Mouse (Mus musculus): ENCODE results near the gene Kctd7. TPM values are rescaled to one million over a fixed set of nuclear protein-coding genes. Genes with fewer than 3 reads are reported as not detected.

Gene Kctd7
- polyA plus RNA-seq, 1 experiment from 2014 or later = 4.3 TPM

DNA sequence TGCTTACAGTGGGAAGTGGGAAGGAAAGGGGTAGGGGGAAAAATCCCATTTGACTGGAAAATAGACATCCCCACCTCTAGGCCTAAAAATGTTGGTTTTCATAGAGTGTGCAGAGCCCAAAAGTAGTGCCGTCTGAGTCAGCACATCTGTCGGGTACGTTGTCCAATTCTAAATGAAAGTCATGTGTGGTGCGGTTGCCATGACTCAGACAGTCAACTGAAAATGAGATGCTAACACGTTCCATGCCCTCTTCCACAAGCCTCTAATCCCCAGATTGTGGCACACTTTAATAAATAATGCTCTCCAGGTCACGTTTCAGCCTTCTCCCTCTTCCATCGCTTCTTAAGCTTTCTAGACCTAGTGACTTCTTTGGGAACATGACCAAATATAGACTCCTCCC is 27.8 kb upstream of the Kctd7 start:
- 91% methylated on average over 7 of the region's 7 CpGs for WGBS
- Histone ChIP-seq H3K4me2 (replicated peaks; ENCODE audit: low read depth, low read length) (no peak overlapping the region), H3K4me1 (ENCODE audit: control insufficient read depth, insufficient read depth, low read length) (no peaks in the 10 kb centered on the region; the same call in 1 of the 2 replicates), H3K9ac (ENCODE audit: low read depth, low read length) (no peak overlapping the region), H3K9me3 (ENCODE audit: control insufficient read depth, low read length) (no peaks in the 10 kb centered on the region), H3K4me3 (ENCODE audit: low read length) (no peak overlapping the region), H3K36me3 (ENCODE audit: control insufficient read depth, insufficient read depth, low read length) (peaks cover 14% of the 10 kb centered on the region), H3K27me3 (ENCODE audit: control insufficient read depth, insufficient read depth, low read length) (no peaks in the 10 kb centered on the region), H3K27ac (ENCODE audit: low read depth, low read length) (no peak overlapping the region)
- ATAC-seq (ENCODE audit: low FRiP score, low TSS enrichment) = no peak

DNA sequence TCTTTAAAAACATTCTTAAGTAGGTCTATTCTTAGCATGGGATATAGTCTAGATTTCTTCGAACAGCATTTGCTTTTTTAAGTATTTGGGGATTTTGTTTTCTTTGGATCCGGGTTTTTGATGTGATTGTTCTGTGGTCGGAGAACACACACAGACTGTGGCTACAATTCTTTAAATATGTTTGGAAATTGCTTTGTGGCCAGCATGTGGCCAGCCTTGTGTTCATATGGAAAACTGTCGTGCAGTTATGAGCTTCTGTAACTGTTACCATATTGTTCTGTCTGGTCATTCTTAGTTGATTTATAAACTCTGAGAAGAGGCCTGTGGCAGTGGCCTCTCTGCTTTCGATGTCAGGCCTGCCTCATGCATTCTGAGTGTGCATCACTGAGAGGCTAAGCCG is 26.7 kb upstream of the Kctd7 start:
- H3K4me1 ChIP-seq (ENCODE audit: control insufficient read depth, insufficient read depth, low read length) = no peaks in the 10 kb centered on the region; the same call in 1 of the 2 replicates
- no peaks in the 10 kb centered on the region for H3K9me3 ChIP-seq (ENCODE audit: control insufficient read depth, low read length)
- ATAC-seq (ENCODE audit: low FRiP score, low TSS enrichment) = no peak
- peaks cover 14% of the 10 kb centered on the region for H3K36me3 ChIP-seq (ENCODE audit: control insufficient read depth, insufficient read depth, low read length)
- H3K9ac ChIP-seq (ENCODE audit: low read depth, low read length) = no peak overlapping the region
- H3K27me3 ChIP-seq (ENCODE audit: control insufficient read depth, insufficient read depth, low read length) = no peaks in the 10 kb centered on the region
- H3K27ac ChIP-seq (ENCODE audit: low read depth, low read length) = 0 out of 2 replicates have a peak overlapping the region, but pooled peaks have one; percentile 4
- no peak overlapping the region for H3K4me2 ChIP-seq (replicated peaks; ENCODE audit: low read depth, low read length)
- H3K4me3 ChIP-seq (ENCODE audit: low read length) = no peak overlapping the region
- WGBS = 66% methylated on average over 6 of the region's 6 CpGs

DNA sequence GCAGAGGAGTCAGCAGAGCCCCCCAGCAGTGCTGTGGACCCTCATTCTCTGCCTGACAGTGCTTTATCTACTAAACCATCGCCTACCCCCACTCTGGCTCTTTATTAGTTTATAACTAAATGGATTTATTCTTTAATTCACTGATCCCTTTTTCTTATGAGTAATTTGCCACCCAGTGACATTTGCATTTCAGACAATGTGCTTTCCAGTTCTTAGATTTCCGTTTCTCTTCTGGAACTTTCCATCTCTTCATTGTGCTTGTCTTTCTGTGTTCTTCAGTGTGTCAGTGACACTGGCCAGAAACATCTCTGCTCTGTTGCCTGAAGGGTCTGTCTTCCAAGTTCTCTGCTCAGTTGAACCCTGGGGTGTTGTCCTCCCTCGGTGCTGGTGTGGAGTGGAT is 25.4 kb upstream of the Kctd7 start:
- no peak overlapping the region for H3K9ac ChIP-seq (ENCODE audit: low read depth, low read length)
- H3K9me3 ChIP-seq (ENCODE audit: control insufficient read depth, low read length) = no peaks in the 10 kb centered on the region
- H3K27me3 ChIP-seq (ENCODE audit: control insufficient read depth, insufficient read depth, low read length) = no peaks in the 10 kb centered on the region
- ATAC-seq (ENCODE audit: low FRiP score, low TSS enrichment) = no peak
- H3K4me3 ChIP-seq (ENCODE audit: low read length) = no peak overlapping the region
- peaks cover 14% of the 10 kb centered on the region for H3K36me3 ChIP-seq (ENCODE audit: control insufficient read depth, insufficient read depth, low read length)
- no peak overlapping the region for H3K27ac ChIP-seq (ENCODE audit: low read depth, low read length)
- no peaks in the 10 kb centered on the region; the same call in 1 of the 2 replicates for H3K4me1 ChIP-seq (ENCODE audit: control insufficient read depth, insufficient read depth, low read length)
- WGBS = 85% methylated on average over 3 of the region's 3 CpGs
- no peak overlapping the region for H3K4me2 ChIP-seq (replicated peaks; ENCODE audit: low read depth, low read length)

DNA sequence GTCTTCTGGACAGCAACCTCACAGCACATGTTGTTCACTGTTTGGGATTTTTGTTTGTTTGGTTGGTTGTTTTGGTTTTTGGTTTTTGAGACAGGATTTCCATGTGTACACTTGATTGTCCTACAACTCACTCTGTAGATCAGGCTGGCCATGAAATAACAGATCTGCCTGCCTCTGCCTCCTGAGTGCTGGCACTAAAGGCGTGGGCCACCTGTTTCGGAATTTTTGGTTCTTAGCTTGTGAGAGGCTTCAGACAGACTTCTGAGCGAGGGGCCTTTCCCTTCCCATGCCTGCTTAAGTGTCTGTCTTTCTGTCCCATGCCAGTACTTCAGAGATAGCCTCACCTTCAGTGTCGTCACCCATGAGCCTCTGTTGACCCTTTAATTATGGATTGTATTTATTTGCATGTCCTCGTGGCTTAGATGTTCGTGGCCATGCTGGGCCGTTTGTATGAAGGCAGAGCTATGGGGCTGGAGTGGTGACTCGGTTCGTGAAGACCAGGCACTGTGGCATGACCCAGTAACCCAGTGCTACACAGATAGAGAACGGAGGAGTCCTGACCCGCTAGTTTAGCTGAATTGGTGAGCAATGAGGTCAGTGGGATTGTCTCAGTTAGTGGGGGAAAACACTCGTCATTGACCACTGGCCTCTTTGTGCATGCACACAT is 24.5 kb upstream of the Kctd7 start:
- Histone ChIP-seq H3K4me2 (replicated peaks; ENCODE audit: low read depth, low read length) (no peak overlapping the region), H3K9ac (ENCODE audit: low read depth, low read length) (no peak overlapping the region), H3K4me3 (ENCODE audit: low read length) (no peak overlapping the region), H3K27ac (ENCODE audit: low read depth, low read length) (no peak overlapping the region), H3K9me3 (ENCODE audit: control insufficient read depth, low read length) (no peaks in the 10 kb centered on the region), H3K27me3 (ENCODE audit: control insufficient read depth, insufficient read depth, low read length) (no peaks in the 10 kb centered on the region), H3K4me1 (ENCODE audit: control insufficient read depth, insufficient read depth, low read length) (peaks cover 3% of the 10 kb centered on the region; the same call in 1 of the 2 replicates), H3K36me3 (ENCODE audit: control insufficient read depth, insufficient read depth, low read length) (peaks cover 8% of the 10 kb centered on the region; the same call in 1 of the 2 replicates)
- no peak for ATAC-seq (ENCODE audit: low FRiP score, low TSS enrichment)
- WGBS = 87% methylated on average over 12 of the region's 12 CpGs

DNA sequence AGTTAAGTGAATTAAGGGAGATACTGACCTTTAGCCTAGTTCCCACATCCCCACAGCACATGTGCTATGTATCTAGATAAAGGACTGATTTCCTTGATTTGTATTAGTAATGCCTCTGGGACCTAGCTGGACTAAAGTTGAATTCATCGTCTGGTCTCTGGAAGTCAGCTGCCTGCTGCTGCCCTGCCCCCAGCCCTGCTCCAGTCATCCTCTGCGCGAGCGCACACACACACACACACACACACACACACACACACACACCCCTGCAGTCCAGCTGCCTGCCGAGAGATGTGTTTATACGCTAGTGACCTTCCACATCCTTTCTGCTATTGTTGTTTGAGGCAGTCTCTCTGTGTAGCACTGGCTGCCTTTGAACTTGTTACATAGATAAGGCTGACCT is 23.8 kb upstream of the Kctd7 start:
- H3K36me3 ChIP-seq (ENCODE audit: control insufficient read depth, insufficient read depth, low read length) = peaks cover 4% of the 10 kb centered on the region; the same call in 1 of the 2 replicates
- 55% methylated on average over 6 of the region's 6 CpGs for WGBS
- no peak overlapping the region for H3K9ac ChIP-seq (ENCODE audit: low read depth, low read length)
- no peak overlapping the region for H3K4me3 ChIP-seq (ENCODE audit: low read length)
- H3K4me2 ChIP-seq (replicated peaks; ENCODE audit: low read depth, low read length) = no peak overlapping the region
- no peaks in the 10 kb centered on the region for H3K27me3 ChIP-seq (ENCODE audit: control insufficient read depth, insufficient read depth, low read length)
- H3K27ac ChIP-seq (ENCODE audit: low read depth, low read length) = no peak overlapping the region
- peak; percentile 52; the same call in 1 of the 2 replicates for ATAC-seq (ENCODE audit: low FRiP score, low TSS enrichment)
- no peaks in the 10 kb centered on the region for H3K9me3 ChIP-seq (ENCODE audit: control insufficient read depth, low read length)
- peaks cover 3% of the 10 kb centered on the region; the same call in 1 of the 2 replicates for H3K4me1 ChIP-seq (ENCODE audit: control insufficient read depth, insufficient read depth, low read length)

DNA sequence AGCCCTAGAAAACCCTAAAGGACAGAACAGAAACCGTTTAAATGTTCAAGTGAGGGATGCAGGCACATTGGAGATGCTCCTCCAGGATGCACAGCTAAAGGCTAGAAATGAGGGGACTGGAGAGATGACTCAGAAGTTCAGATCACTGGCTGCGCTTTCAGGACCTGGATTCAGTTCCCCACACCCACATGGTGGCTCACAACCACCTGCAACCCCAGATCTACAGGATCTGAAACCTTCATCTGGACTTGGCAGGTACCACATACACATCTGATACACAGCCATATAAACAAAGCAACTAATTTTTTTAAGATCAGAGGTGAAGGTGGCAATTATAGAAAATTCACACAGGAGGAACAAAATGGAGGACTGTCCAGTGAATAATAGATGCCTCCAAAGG is 22.3 kb upstream of the Kctd7 start:
- H3K4me2 ChIP-seq (replicated peaks; ENCODE audit: low read depth, low read length) = no peak overlapping the region
- no peak for ATAC-seq (ENCODE audit: low FRiP score, low TSS enrichment)
- no peaks in the 10 kb centered on the region; the same call in 1 of the 2 replicates for H3K36me3 ChIP-seq (ENCODE audit: control insufficient read depth, insufficient read depth, low read length)
- peaks cover 3% of the 10 kb centered on the region; the same call in 1 of the 2 replicates for H3K4me1 ChIP-seq (ENCODE audit: control insufficient read depth, insufficient read depth, low read length)
- H3K9ac ChIP-seq (ENCODE audit: low read depth, low read length) = no peak overlapping the region
- no peaks in the 10 kb centered on the region for H3K9me3 ChIP-seq (ENCODE audit: control insufficient read depth, low read length)
- no peak overlapping the region for H3K4me3 ChIP-seq (ENCODE audit: low read length)
- H3K27me3 ChIP-seq (ENCODE audit: control insufficient read depth, insufficient read depth, low read length) = no peaks in the 10 kb centered on the region
- H3K27ac ChIP-seq (ENCODE audit: low read depth, low read length) = no peak overlapping the region
- WGBS = 88% methylated on average over 2 of the region's 2 CpGs

DNA sequence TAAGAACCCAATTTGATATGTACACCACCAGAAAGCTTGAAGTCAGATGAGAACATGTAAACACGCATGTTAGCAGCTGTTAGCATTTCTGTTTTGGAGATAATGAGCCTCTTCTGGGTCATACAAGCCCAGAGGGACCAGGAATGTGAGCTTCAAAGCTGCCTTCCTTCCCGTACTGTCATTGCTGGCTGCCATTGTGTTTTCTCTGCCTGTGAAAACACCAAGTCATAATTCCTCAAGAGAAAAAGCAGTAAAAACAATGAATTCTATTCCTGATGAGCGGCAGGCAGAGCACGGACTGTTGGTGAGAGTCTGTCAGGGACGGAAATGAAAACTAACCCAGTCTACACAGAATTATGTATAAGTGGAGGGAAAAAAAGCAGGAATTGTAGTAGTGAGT is 20.4 kb upstream of the Kctd7 start:
- H3K27me3 ChIP-seq (ENCODE audit: control insufficient read depth, insufficient read depth, low read length) = no peaks in the 10 kb centered on the region
- H3K36me3 ChIP-seq (ENCODE audit: control insufficient read depth, insufficient read depth, low read length) = no peaks in the 10 kb centered on the region; the same call in 1 of the 2 replicates
- no peak for ATAC-seq (ENCODE audit: low FRiP score, low TSS enrichment)
- 57% methylated on average over 5 of the region's 5 CpGs for WGBS
- H3K4me2 ChIP-seq (replicated peaks; ENCODE audit: low read depth, low read length) = no peak overlapping the region
- H3K27ac ChIP-seq (ENCODE audit: low read depth, low read length) = no peak overlapping the region
- no peak overlapping the region for H3K4me3 ChIP-seq (ENCODE audit: low read length)
- peaks cover 3% of the 10 kb centered on the region; the same call in 1 of the 2 replicates for H3K4me1 ChIP-seq (ENCODE audit: control insufficient read depth, insufficient read depth, low read length)
- no peak overlapping the region for H3K9ac ChIP-seq (ENCODE audit: low read depth, low read length)
- no peaks in the 10 kb centered on the region for H3K9me3 ChIP-seq (ENCODE audit: control insufficient read depth, low read length)

DNA sequence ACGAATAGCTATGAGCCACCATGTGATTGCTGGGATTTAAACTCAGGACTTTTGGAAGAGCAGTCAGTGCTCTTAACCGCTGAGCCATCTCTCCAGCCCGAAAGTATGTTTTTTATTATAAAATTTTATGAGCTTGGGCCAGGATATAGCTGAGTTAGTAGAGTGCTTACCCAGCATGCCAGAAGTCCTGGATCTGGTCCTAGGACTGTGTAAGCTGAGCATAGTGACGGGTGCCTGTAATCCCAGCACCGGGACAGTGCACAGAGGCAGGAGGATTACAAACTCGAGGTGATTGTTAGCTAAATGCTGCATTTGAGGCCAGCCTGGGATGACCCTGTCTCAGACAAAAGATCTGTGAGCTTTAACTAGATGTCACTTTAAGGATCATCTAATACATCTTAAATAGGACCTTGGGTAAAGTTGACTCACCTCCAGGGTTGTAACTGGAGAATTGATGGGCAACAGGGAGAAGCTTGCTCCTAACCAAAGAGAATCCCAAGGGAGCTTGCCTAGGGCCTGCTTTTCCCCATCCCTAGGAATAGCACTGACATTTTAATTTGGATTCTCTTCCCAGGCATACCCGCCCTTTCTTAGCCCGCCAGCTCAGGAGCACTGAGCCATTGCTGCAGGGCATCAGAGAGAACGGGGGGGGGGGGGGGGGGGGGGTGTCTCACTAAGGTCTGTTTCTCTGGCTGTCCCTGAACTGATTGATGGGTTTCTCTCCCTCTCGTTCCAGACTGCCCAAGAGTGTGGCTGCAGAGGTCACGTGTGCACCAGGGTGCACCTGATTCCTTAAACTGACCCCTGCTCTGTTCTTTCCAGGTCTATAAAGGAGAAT is 15.8 kb upstream of the Kctd7 start:
- no peak overlapping the region for H3K4me2 ChIP-seq (replicated peaks; ENCODE audit: low read depth, low read length)
- H3K27me3 ChIP-seq (ENCODE audit: control insufficient read depth, insufficient read depth, low read length) = no peaks in the 10 kb centered on the region
- no peak for ATAC-seq (ENCODE audit: low FRiP score, low TSS enrichment)
- 0 out of 2 replicates have a peak, but pooled peaks cover 3% of the 10 kb centered on the region for H3K4me1 ChIP-seq (ENCODE audit: control insufficient read depth, insufficient read depth, low read length)
- peaks cover 3% of the 10 kb centered on the region; the same call in 1 of the 2 replicates for H3K36me3 ChIP-seq (ENCODE audit: control insufficient read depth, insufficient read depth, low read length)
- H3K9ac ChIP-seq (ENCODE audit: low read depth, low read length) = no peak overlapping the region
- H3K9me3 ChIP-seq (ENCODE audit: control insufficient read depth, low read length) = no peaks in the 10 kb centered on the region
- no peak overlapping the region for H3K4me3 ChIP-seq (ENCODE audit: low read length)
- WGBS = 60% methylated on average over 10 of the region's 11 CpGs
- no peak overlapping the region for H3K27ac ChIP-seq (ENCODE audit: low read depth, low read length)

DNA sequence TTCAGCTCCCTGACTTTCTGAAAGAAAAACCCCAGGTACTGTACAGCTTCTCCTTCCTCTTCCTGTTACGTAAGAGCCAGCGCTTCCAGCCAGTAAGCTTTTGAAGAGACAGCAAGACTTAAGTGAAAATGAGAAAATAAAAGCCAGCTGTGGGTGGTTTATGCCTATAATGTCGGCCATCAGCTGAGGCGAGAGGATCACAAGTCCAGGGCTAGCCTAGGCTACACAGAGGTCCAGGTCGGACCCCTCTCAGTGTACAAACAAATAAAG is 15.2 kb upstream of the Kctd7 start:
- H3K27ac ChIP-seq (ENCODE audit: low read depth, low read length) = no peak overlapping the region
- no peak overlapping the region for H3K4me2 ChIP-seq (replicated peaks; ENCODE audit: low read depth, low read length)
- 0 out of 2 replicates have a peak, but pooled peaks cover 3% of the 10 kb centered on the region for H3K4me1 ChIP-seq (ENCODE audit: control insufficient read depth, insufficient read depth, low read length)
- WGBS = 90% methylated on average over 5 of the region's 5 CpGs
- H3K9ac ChIP-seq (ENCODE audit: low read depth, low read length) = no peak overlapping the region
- peaks cover 3% of the 10 kb centered on the region; the same call in 1 of the 2 replicates for H3K36me3 ChIP-seq (ENCODE audit: control insufficient read depth, insufficient read depth, low read length)
- no peak for ATAC-seq (ENCODE audit: low FRiP score, low TSS enrichment)
- H3K4me3 ChIP-seq (ENCODE audit: low read length) = no peak overlapping the region
- H3K9me3 ChIP-seq (ENCODE audit: control insufficient read depth, low read length) = no peaks in the 10 kb centered on the region
- H3K27me3 ChIP-seq (ENCODE audit: control insufficient read depth, insufficient read depth, low read length) = no peaks in the 10 kb centered on the region
